Mouse (Mus musculus) bone marrow, adult 2 months (tissue): ENCODE measurements around the gene Pdhx.

ENCODE experiments used
- CTCF ChIP-seq: fragments of 200-500 bp; IDR thresholded peaks from 2 replicates; pipeline ENCODE4 v1.5.1; 2011; ENCODE audit warnings: low read length, control low read depth; ENCODE audit not compliant: control insufficient read depth, insufficient read depth
- POLR2A ChIP-seq: fragments of 200-500 bp; IDR thresholded peaks from 2 replicates; pipeline ENCODE4 v1.6.1; 2011; ENCODE audit warnings: low read depth, mild to moderate bottlenecking, control low read depth, low read length, borderline replicate concordance; ENCODE audit not compliant: control insufficient read depth

- no peak for TF ChIP-seq POLR2A
- TF ChIP-seq CTCF, result no peak
These were observed 4.7 kb downstream of the Pdhx start for GRCm38 (mm10) chr2:103068602-103069001.
